Mouse (Mus musculus) liver, embryonic 14.5 days (tissue): ENCODE results near the gene Fignl1.

Experiments
- CTCF ChIP-seq: IDR thresholded peaks from 2 replicates; pipeline ENCODE4 v1.5.1; 2016; ENCODE audit warnings: antibody characterized with exemption, low read depth, control low read depth
- EP300 ChIP-seq: IDR thresholded peaks from 2 replicates; pipeline ENCODE4 v1.6.1; 2016; ENCODE audit warnings: antibody characterized with exemption, low read depth

DNA sequence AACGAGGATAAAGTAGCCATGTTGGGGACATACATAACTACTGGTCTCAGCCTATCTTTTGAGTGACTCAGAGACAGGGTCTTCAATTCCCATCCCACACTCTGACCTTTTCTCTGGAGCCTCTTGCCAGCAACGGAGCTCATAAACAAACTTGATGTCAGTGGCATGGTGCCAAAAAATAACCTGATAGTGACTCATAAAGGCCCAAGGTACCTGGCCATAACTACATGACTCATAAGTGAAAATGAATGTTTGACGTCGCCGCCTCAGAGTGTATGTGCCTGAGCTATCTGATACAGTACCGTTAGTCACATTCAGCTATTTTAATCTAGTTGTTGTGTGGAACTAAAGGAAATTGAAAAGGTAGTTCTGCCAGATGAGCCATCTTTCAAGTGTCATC lies 16.9 kb upstream of the Fignl1 start:
- TF ChIP-seq CTCF: no peak
- TF ChIP-seq EP300: no peak
